Comparison of ENCODE assay signal across 14 mouse cellular contexts in genomic region chr19:14670821-14671104, GRCm38 (mm10).
DNase-seq lines count a peak whose midpoint lies in the region; ATAC-seq and TF ChIP-seq lines count a peak whose summit lies in the region.
"Had no signal": no experiment of that assay in that cellular context is flagged by ENCODE, and none has a peak within 500 bp of the region (broad histone marks: within the 10 kb centered on the region; RNA-seq: fewer than 3 reads in every experiment).

No protein-coding gene starts in this region.

- no peak overlapping the region for H3K4me2 ChIP-seq in hindbrain, embryonic 15.5 days
- no peak overlapping the region for H3K4me2 ChIP-seq in hindbrain, embryonic 13.5 days
- H3K4me2 ChIP-seq in hindbrain, postnatal 0 days (ENCODE audit: low read depth, low read length) = no peak overlapping the region
- H3K4me2 ChIP-seq: heart, embryonic 11.5 days; liver, embryonic 13.5 days; neural tube, embryonic 15.5 days had no signal

- peak; percentile 74; the same call in 1 of the 2 replicates for ATAC-seq in hindbrain, embryonic 15.5 days (ENCODE audit: low FRiP score, low read depth)
- no peak for ATAC-seq in hindbrain, embryonic 13.5 days (ENCODE audit: low FRiP score)
- ATAC-seq in hindbrain, postnatal 0 days = peak; percentile 68; the same call in 1 of the 2 replicates
- ATAC-seq in erythroid progenitor cell, adult 5-6 weeks (replicated peaks; ENCODE audit: low FRiP score, poor library complexity, severe bottlenecking) = no peak

- H3K27ac ChIP-seq in hindbrain, embryonic 15.5 days (replicated peaks) = no peak overlapping the region
- H3K27ac ChIP-seq in hindbrain, embryonic 13.5 days = no peak overlapping the region
- H3K27ac ChIP-seq in hindbrain, postnatal 0 days = no peak overlapping the region
- H3K27ac ChIP-seq: kidney, postnatal 0 days; liver, embryonic 13.5 days; neural tube, embryonic 15.5 days had no signal

- DNase-seq in ES-CJ7 (ENCODE audit: low read depth, low spot score) = peak; percentile 50
- peak; percentile 42 for DNase-seq in embryo, embryonic 11 days
- peak; percentile 38 for DNase-seq in hindbrain, postnatal 0 days (ENCODE audit: low spot score)
- no peak for DNase-seq in adrenal gland, postnatal 36 days
- DNase-seq in heart, postnatal 25 days (ENCODE audit: low spot score) = no peak
- DNase-seq: cerebellum, postnatal 36 days; liver, embryonic 13.5 days; thymus, adult 2 months had no signal

- no peaks in the 10 kb centered on the region for H3K4me1 ChIP-seq in hindbrain, embryonic 15.5 days (replicated peaks)
- peaks cover 8% of the 10 kb centered on the region; the same call in 1 of the 2 replicates for H3K4me1 ChIP-seq in hindbrain, embryonic 13.5 days (replicated peaks)
- no peaks in the 10 kb centered on the region for H3K4me1 ChIP-seq in hindbrain, postnatal 0 days (ENCODE audit: insufficient read depth, low read length)
- H3K4me1 ChIP-seq: liver, embryonic 13.5 days; neural tube, embryonic 15.5 days had no signal

- H3K9me3 ChIP-seq in hindbrain, embryonic 15.5 days = no peaks in the 10 kb centered on the region
- no peaks in the 10 kb centered on the region for H3K9me3 ChIP-seq in hindbrain, embryonic 13.5 days
- no peaks in the 10 kb centered on the region for H3K9me3 ChIP-seq in hindbrain, postnatal 0 days (ENCODE audit: low read length)
- H3K9me3 ChIP-seq: liver, embryonic 13.5 days; neural tube, embryonic 15.5 days had no signal

- TF ChIP-seq CTCF in hindbrain, postnatal 0 days (IDR thresholded peaks at IDR 0.05; ENCODE audit: low read depth) = no peak

- H3K36me3 ChIP-seq in hindbrain, embryonic 15.5 days = no peaks in the 10 kb centered on the region
- H3K36me3 ChIP-seq in hindbrain, embryonic 13.5 days = no peaks in the 10 kb centered on the region
- no peaks in the 10 kb centered on the region for H3K36me3 ChIP-seq in hindbrain, postnatal 0 days (ENCODE audit: insufficient read depth, low read length)
- H3K36me3 ChIP-seq: liver, embryonic 13.5 days; neural tube, embryonic 15.5 days had no signal

- H3K27me3 ChIP-seq in hindbrain, embryonic 15.5 days = no peaks in the 10 kb centered on the region
- no peaks in the 10 kb centered on the region for H3K27me3 ChIP-seq in hindbrain, embryonic 13.5 days
- no peaks in the 10 kb centered on the region for H3K27me3 ChIP-seq in hindbrain, postnatal 0 days (ENCODE audit: insufficient read depth, low read length)
- H3K27me3 ChIP-seq: liver, embryonic 13.5 days; neural tube, embryonic 15.5 days had no signal

- H3K9ac ChIP-seq in hindbrain, embryonic 15.5 days = no peak overlapping the region
- H3K9ac ChIP-seq in hindbrain, embryonic 13.5 days = no peak overlapping the region
- no peak overlapping the region for H3K9ac ChIP-seq in hindbrain, postnatal 0 days (replicated peaks; ENCODE audit: low read length)
- H3K9ac ChIP-seq: liver, embryonic 13.5 days; neural tube, embryonic 15.5 days had no signal

- H3K4me3 ChIP-seq in hindbrain, embryonic 15.5 days = no peak overlapping the region
- H3K4me3 ChIP-seq in hindbrain, embryonic 13.5 days = no peak overlapping the region
- no peak overlapping the region for H3K4me3 ChIP-seq in hindbrain, postnatal 0 days (ENCODE audit: low read length)
- H3K4me3 ChIP-seq: liver, embryonic 13.5 days; neural tube, embryonic 15.5 days had no signal

- intact Hi-C loops in heart, postnatal 25 days (cut with DNase I) = no loop called here

Comparison
In these comparisons a context has a peak if more than half of its experiments do, and no peak if none do; other contexts are left out.
1. ATAC-seq: peak in hindbrain, embryonic 15.5 days (single experiment) and hindbrain, postnatal 0 days (single experiment); none in hindbrain, embryonic 13.5 days (single experiment) and erythroid progenitor cell, adult 5-6 weeks (single experiment).
2. DNase-seq: peak in ES-CJ7 (single experiment), embryo, embryonic 11 days (single experiment) and hindbrain, postnatal 0 days (single experiment); none in adrenal gland, postnatal 36 days (0 of 2) and heart, postnatal 25 days (single experiment).